Mouse (Mus musculus) adrenal gland, postnatal 14 days (tissue): ENCODE results near the gene Gm20431. TPM values are rescaled to one million over a fixed set of nuclear protein-coding genes. Genes with fewer than 3 reads are reported as not detected.

Source experiments
- DNase-seq: peaks from one replicate; pipeline ENCODE4 v3.0.0; 2021; ENCODE audit warnings: mixed read lengths
- microRNA-seq, 2 experiments: library from miRNA; unstranded; fragments of <30 nt; microRNA quantifications; one replicate each; pipeline ENCODE4 v1.2.0; 2021
- total RNA-seq: library from RNA; stranded (reverse); gene quantifications from 2 replicates; pipeline ENCODE4 v1.2.3, GENCODE M21; 2021

The Gm20431 gene
- total RNA-seq, 1 experiment from 2014 or later = 19.2 TPM

DNA sequence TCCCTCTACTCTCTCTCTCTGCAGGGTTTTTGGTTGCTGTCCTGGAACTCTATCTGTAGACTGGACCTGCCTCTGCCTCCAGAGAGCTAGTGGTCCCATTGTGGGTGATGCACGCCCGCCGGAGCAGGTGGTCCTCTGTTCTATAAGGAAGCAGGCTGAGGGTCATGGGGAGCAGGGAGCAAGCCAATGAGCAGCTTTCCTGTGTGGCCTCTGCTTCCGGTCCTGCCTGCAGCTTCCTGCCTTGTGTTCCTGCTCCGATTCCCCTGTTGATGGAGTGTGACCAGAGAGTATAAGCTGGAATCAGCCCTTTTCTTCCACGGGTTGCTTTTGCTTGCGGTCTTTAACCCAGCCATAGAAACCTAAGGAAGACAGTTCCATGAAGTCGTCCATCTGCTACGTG, 93.2 kb downstream of the Gm20431 start:
- DNase-seq = no peak

DNA sequence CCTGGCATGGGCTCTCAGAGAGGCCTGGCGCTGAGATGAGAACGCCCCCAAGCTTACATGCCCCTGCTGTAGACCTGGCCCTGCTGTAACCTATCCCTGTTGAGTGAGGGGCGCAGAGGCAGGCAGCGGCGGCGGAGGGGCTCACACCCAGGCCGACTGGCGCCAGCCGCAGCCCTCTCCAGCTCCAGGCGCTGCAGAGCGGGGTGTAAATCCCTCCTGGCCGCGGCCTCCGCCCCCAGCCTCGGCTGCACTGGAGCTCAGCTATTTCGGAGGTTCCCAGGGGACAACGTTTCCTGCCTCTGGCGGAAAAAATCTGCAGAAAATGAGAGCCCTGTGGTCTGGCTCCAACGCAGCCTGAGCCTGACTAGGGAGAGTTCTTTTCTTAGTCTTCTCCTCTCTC, 95.6 kb downstream of the Gm20431 start:
- DNase-seq = peak; percentile 66

DNA sequence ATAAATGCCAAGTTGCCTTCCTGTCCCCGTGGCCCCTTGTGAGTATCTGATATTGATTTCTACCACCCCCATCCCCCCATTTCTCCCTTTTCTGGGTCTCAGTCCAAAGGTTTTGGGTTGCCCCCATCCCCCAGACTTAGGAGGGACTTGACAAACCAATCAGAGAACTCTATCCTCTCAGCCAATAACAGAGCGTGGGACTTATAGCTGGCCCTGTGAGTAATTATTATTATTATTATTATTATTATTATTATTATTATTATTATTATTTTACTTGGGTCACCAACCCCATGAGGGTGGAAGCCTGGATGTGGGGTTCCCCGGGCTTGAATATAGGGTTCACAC, 96.0 kb downstream of the Gm20431 start:
- no peak for DNase-seq

DNA sequence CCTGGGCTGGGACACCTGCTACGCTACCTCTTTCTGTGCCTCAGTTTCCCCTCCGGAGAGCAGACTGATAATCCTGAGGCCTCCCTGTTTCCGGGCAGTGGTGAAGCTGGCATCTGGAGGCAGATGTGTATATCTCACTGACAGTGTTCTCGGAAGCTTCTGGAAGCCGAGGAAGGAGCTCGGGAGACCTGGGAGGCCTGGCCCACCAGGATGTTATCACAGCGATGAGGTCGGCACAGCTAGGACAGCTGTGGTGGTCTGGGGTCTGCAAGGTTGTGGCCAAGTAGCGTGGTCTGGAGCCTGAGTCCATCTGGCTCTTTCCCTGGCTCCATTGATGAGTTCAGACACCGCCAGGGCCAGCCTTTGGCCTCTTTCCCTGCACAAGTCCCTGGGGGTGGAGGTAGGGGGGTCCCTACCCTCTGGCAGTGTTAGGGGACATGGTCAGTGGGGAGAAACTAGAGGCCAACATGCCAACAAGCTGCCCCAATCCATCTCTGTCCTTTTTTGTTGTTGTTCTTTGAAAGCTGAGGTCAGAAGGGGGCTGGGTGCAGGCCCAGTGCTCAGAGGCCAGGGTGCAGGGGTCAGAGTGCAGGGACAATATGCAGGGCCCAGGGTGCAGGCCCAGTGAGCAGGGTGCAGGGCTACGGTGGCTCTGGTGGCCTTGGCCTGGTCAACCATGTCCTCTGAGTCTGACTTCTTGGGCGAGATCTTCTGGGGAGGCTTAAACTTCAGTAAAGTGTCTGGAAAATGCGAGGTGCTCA, 96.6 kb downstream of the Gm20431 start:
- no peak for DNase-seq

GRCm38 (mm10) chr2:167563703-167564102, 97.6 kb downstream of the Gm20431 start:
- no peak for DNase-seq

DNA sequence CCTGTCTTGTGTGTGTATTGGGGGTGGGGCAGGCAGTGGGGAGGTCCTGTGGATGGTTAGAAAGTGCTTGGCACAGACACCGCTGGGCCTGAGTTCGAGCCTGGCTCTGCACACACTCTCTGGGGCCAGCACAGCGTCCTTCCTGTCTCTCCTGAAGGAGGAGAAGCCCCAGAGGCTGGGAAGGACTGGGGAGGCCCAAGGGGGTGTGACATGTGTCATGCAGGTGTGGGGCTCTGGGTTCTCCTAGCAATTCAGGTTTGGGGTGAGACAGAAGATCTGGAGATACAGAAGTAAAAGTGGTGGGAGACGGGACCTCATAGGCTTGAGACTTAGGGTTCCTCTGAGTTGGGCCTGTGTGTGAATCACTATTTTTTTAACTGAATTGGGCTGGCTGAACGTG, 98.3 kb downstream of the Gm20431 start:
- DNase-seq = no peak

DNA sequence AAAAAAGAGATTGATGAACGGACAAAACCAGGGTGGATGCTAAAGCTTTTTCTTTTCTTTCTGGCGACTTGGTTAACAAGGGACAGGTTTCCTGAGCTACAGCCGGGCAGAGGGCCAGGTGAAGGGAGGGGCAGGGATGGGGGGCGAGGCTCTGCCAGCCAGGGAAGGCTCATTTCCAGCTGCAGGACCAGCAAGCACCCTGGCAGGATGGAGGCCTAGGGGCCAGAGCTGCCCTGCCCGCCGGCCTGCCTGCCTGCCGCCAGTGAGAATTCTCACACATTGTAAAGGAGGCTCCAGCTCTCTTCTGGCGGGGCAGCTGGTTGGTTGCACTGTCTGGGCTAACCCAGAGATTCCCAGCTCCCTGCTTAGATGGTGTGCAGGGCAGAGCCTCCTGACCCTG, 99.2 kb downstream of the Gm20431 start:
- peak; percentile 70 for DNase-seq

DNA sequence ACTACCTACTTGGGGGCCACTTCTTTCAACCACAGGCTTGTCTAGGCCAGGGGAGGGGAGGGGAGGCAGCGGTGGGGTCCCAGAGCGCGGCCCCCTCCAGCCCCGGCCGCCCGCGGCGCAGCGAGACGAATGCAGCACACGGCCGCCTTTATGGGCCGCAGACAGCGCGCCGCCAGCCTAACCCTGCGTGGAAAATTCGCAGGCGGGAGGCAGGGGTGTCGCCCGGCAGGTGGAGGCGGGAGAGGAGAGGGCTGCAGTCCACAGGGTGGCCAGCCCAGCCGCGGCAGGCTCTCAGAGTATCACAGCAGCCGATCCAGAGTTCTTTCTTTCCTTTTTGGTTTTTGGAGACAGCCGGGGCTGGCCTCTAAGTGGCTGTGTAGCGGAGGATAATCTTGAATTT, 101.9 kb downstream of the Gm20431 start:
- DNase-seq = no peak

Small RNA genes within 50 kb of the gene (microRNA-seq; reads per million reads assigned to microRNA genes)
- gene Gm22355 = 0 reads per million in 2 experiments

Other genes with a start within 250 kb of the Gm20431 start
- 32.1 and 38.2 TPM in 2 replicates for gene Slc9a8, start 239.8 kb downstream of the Gm20431 start, total RNA-seq
- 57.6 and 62.9 TPM in 2 replicates for gene Rnf114, start 168.9 kb downstream of the Gm20431 start, total RNA-seq
- gene Spata2, start 168.6 kb downstream of the Gm20431 start, total RNA-seq = 30.1 and 32.5 TPM in 2 replicates
- 7.2 and 10.6 TPM in 2 replicates for gene Snai1, start 123.3 kb downstream of the Gm20431 start, total RNA-seq
- 172 and 174 TPM in 2 replicates for gene Ube2v1, start 29.4 kb downstream of the Gm20431 start, total RNA-seq
- 358 and 403 TPM in 2 replicates for gene Cebpb, start 27.4 kb upstream of the Gm20431 start, total RNA-seq
- 30.7 and 37.5 TPM in 2 replicates for gene Tmem189, start 28.3 kb upstream of the Gm20431 start, total RNA-seq